Mouse (Mus musculus) ES-E14 (cell line): ENCODE data around the gene Slirp.

Experiments used
- HCFC1 ChIP-seq: IDR thresholded peaks from 2 replicates; pipeline ENCODE4 v1.6.1; 2012; ENCODE audit warnings: low read length, inconsistent platforms, borderline replicate concordance; ENCODE audit not compliant: insufficient read depth
- MAFK ChIP-seq: IDR thresholded peaks from 2 replicates; pipeline ENCODE4 v1.6.1; 2014; ENCODE audit warnings: mild to moderate bottlenecking, low read depth, low read length, inconsistent platforms; ENCODE audit not compliant: insufficient read depth
- ZC3H11A ChIP-seq: IDR thresholded peaks from 2 replicates; pipeline ENCODE4 v1.6.1; 2012; ENCODE audit warnings: low read depth, mild to moderate bottlenecking, inconsistent platforms, low read length, borderline replicate concordance

DNA sequence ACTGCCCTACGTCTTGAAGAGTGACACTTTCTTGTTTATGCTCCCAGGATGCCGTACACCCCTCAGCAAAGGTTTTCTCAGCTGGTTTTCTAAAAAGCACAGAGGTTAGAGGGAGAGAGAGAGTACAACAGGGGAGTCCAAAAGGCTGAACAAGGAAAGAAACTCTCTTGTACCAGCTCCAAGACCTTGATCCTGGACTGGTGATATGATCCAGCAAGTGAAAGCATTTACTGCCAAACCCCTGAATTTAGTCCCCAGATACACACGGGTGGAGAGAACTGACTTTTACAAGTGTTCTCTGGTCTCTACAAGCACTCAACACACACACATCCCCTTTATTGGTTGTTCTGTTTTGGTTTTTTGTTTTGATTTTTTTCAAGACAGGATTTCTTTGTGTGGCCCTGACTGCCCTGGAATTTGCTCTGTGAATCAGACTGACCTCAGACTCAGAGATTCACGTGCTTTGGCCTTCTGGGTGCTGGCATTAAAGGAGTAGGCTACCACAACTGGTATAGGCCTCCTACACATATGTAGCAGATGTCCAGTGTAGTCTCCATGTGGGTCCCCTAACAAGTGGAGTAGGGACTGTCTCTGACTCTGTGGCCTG lies 45.8 kb upstream of the Slirp start:
- TF ChIP-seq HCFC1, result no peak
- no peak for TF ChIP-seq ZC3H11A
- no peak for TF ChIP-seq MAFK
